In genomic region chr15:79251781-79252491, GRCm38 (mm10) we compare ENCODE assay signal across 8 mouse cellular contexts. TPM values are rescaled to one million over a fixed set of nuclear protein-coding genes. Genes with fewer than 3 reads are reported as not detected.
DNase-seq lines count a peak whose midpoint lies in the region; ATAC-seq and TF ChIP-seq lines count a peak whose summit lies in the region.

No protein-coding gene starts in this region.

- peak overlapping the region; percentile 70 for H3K9ac ChIP-seq in embryonic facial prominence, embryonic 14.5 days (ENCODE audit: low read depth, low read length)
- H3K9ac ChIP-seq in intestine, embryonic 15.5 days, result peak overlapping the region; percentile 45
- peak overlapping the region; percentile 46 for H3K9ac ChIP-seq in midbrain, embryonic 14.5 days (replicated peaks; ENCODE audit: low read length)

- peak overlapping the region; percentile 17; the same call in 1 of the 2 replicates for H3K4me3 ChIP-seq in kidney, adult 2 months (ENCODE audit: insufficient read depth, low read depth, low read length)
- H3K4me3 ChIP-seq in embryonic facial prominence, embryonic 14.5 days (ENCODE audit: low read depth, low read length), result peak overlapping the region; percentile 41
- H3K4me3 ChIP-seq in intestine, embryonic 15.5 days (replicated peaks), result peak overlapping the region; percentile 39
- H3K4me3 ChIP-seq in midbrain, embryonic 14.5 days (replicated peaks; ENCODE audit: low read depth, low read length), result peak overlapping the region; percentile 32
- no peak overlapping the region for H3K4me3 ChIP-seq in lung, adult 2 months (replicated peaks; ENCODE audit: extremely low read depth, low read depth, low read length)

- no peaks in the 10 kb centered on the region for H3K27me3 ChIP-seq in kidney, adult 2 months (replicated peaks; ENCODE audit: control insufficient read depth, insufficient read depth, low read length)
- peaks cover 18% of the 10 kb centered on the region for H3K27me3 ChIP-seq in embryonic facial prominence, embryonic 14.5 days (replicated peaks; ENCODE audit: control insufficient read depth, insufficient read depth, low read length)
- peaks cover 34% of the 10 kb centered on the region for H3K27me3 ChIP-seq in intestine, embryonic 15.5 days (replicated peaks)
- peaks cover 13% of the 10 kb centered on the region for H3K27me3 ChIP-seq in midbrain, embryonic 14.5 days (ENCODE audit: control insufficient read depth, insufficient read depth, low read length)

- TF ChIP-seq POLR2A in kidney, adult 2 months (IDR thresholded peaks at IDR 0.05; ENCODE audit: low read depth, low read length), result no peak
- no peak for TF ChIP-seq POLR2A in lung, adult 2 months (IDR thresholded peaks at IDR 0.05; ENCODE audit: borderline replicate concordance, extremely low read depth, low read depth, low read length)

- ATAC-seq in embryonic facial prominence, embryonic 14.5 days (ENCODE audit: low read depth), result peak; percentile 75
- ATAC-seq in intestine, embryonic 15.5 days, result peak; percentile 67
- ATAC-seq in midbrain, embryonic 14.5 days (ENCODE audit: low FRiP score, low TSS enrichment), result peak; percentile 50; the same call in 1 of the 2 replicates

- 0 out of 2 replicates have a peak, but pooled peaks cover 4% of the 10 kb centered on the region for H3K4me1 ChIP-seq in kidney, adult 2 months (ENCODE audit: control insufficient read depth, insufficient read depth, low read length)
- 0 out of 2 replicates have a peak, but pooled peaks cover 9% of the 10 kb centered on the region for H3K4me1 ChIP-seq in embryonic facial prominence, embryonic 14.5 days (ENCODE audit: control insufficient read depth, insufficient read depth, low read length)
- peaks cover 17% of the 10 kb centered on the region for H3K4me1 ChIP-seq in intestine, embryonic 15.5 days (replicated peaks)
- H3K4me1 ChIP-seq in midbrain, embryonic 14.5 days (ENCODE audit: control insufficient read depth, insufficient read depth, low read length), result peaks cover 8% of the 10 kb centered on the region; the same call in 1 of the 2 replicates
- H3K4me1 ChIP-seq in lung, adult 2 months (ENCODE audit: control insufficient read depth, insufficient read depth, low read length), result peaks cover 5% of the 10 kb centered on the region; the same call in 1 of the 2 replicates

- H3K36me3 ChIP-seq in kidney, adult 2 months (ENCODE audit: control insufficient read depth, insufficient read depth, low read length), result no peaks in the 10 kb centered on the region
- H3K36me3 ChIP-seq in embryonic facial prominence, embryonic 14.5 days (ENCODE audit: control insufficient read depth, insufficient read depth, low read length), result peaks cover 22% of the 10 kb centered on the region
- H3K36me3 ChIP-seq in intestine, embryonic 15.5 days, result no peaks in the 10 kb centered on the region; the same call in 1 of the 2 replicates
- H3K36me3 ChIP-seq in midbrain, embryonic 14.5 days (ENCODE audit: control insufficient read depth, insufficient read depth, low read length), result peaks cover 30% of the 10 kb centered on the region

- WGBS in kidney, adult 2 months, result 4% methylated on average over 61 of the region's 61 CpGs
- 3% methylated on average over 35 of the region's 61 CpGs for WGBS in embryonic facial prominence, embryonic 14.5 days
- WGBS in intestine, embryonic 15.5 days, result 2% methylated on average over 61 of the region's 61 CpGs
- 2% methylated on average over 61 of the region's 61 CpGs for WGBS in midbrain, embryonic 14.5 days
- WGBS in lung, adult 2 months, result 3% methylated on average over 61 of the region's 61 CpGs

- no peak; the same call in 1 of the 2 replicates for TF ChIP-seq CTCF in kidney, adult 2 months (conservative IDR thresholded peaks at IDR 0.05; ENCODE audit: insufficient read depth, insufficient read length, low read depth, low read length)
- no peak for TF ChIP-seq CTCF in lung, adult 2 months (IDR thresholded peaks at IDR 0.05; ENCODE audit: insufficient read depth, low read length)

- H3K9me3 ChIP-seq in embryonic facial prominence, embryonic 14.5 days (ENCODE audit: control insufficient read depth, low read length), result no peaks in the 10 kb centered on the region
- H3K9me3 ChIP-seq in intestine, embryonic 15.5 days, result no peaks in the 10 kb centered on the region
- H3K9me3 ChIP-seq in midbrain, embryonic 14.5 days (ENCODE audit: control insufficient read depth, low read length), result no peaks in the 10 kb centered on the region

- peak overlapping the region; percentile 83 for H3K4me2 ChIP-seq in embryonic facial prominence, embryonic 14.5 days (ENCODE audit: low read depth, low read length)
- peak overlapping the region; percentile 84 for H3K4me2 ChIP-seq in intestine, embryonic 15.5 days (replicated peaks)
- H3K4me2 ChIP-seq in midbrain, embryonic 14.5 days (ENCODE audit: low read length), result peak overlapping the region; percentile 66

- no peak for DNase-seq in kidney, adult 2 months
- DNase-seq in kidney, adult 11 months, result no peak
- peak; percentile 69 for DNase-seq in R1 (ENCODE audit: low read depth, low spot score)
- DNase-seq in embryonic facial prominence, embryonic 14.5 days (ENCODE audit: low spot score), result no peak
- DNase-seq in midbrain, embryonic 14.5 days, result peak; percentile 69
- no peak for DNase-seq in MN1 (ENCODE audit: low spot score)
- DNase-seq in lung, adult 2 months, result no peak

- H3K27ac ChIP-seq in kidney, adult 2 months (ENCODE audit: insufficient read depth, low read depth, low read length), result no peak overlapping the region
- no peak overlapping the region for H3K27ac ChIP-seq in embryonic facial prominence, embryonic 14.5 days (replicated peaks; ENCODE audit: low read depth, low read length)
- H3K27ac ChIP-seq in intestine, embryonic 15.5 days, result no peak overlapping the region
- no peak overlapping the region for H3K27ac ChIP-seq in midbrain, embryonic 14.5 days (replicated peaks; ENCODE audit: low read depth, low read length)

RNA-seq across cellular contexts. Expression of gene Slc16a8, which starts 2.6 kb away (rescaled TPM):
- 0.23 and 0.49 TPM in 2 replicates for polyA plus RNA-seq in kidney, adult 2 months (2012; rRNA removed)
- polyA plus RNA-seq in embryonic facial prominence, embryonic 14.5 days (2014; fragmentation: Nextera tagmentation; extraction: Ambion mirVana), result 0.28 and 0.29 TPM in 2 replicates
- 0.16 TPM in 1 of 2 replicates, not detected in the other for polyA plus RNA-seq in intestine, embryonic 15.5 days (2015; fragmentation: Nextera tagmentation; extraction: Ambion mirVana)
- 0.28 and 0.34 TPM in 2 replicates for polyA plus RNA-seq in midbrain, embryonic 14.5 days (2014; fragmentation: Nextera tagmentation; extraction: Ambion mirVana)
- polyA plus RNA-seq in lung, adult 2 months (2012; rRNA removed), result 0.37 and 0.52 TPM in 2 replicates

RNA-seq across cellular contexts. Expression of gene Gm49486, which starts 22.7 kb away (rescaled TPM):
- 0.04 and 0.11 TPM in 2 replicates for polyA plus RNA-seq in kidney, adult 2 months (2012; rRNA removed)
- 1.1 TPM in 2 replicates for polyA plus RNA-seq in embryonic facial prominence, embryonic 14.5 days (2014; fragmentation: Nextera tagmentation; extraction: Ambion mirVana)
- polyA plus RNA-seq in intestine, embryonic 15.5 days (2015; fragmentation: Nextera tagmentation; extraction: Ambion mirVana), result 0.27 and 0.35 TPM in 2 replicates
- polyA plus RNA-seq in midbrain, embryonic 14.5 days (2014; fragmentation: Nextera tagmentation; extraction: Ambion mirVana), result 1.6 TPM in 2 replicates
- 0.11 and 0.22 TPM in 2 replicates for polyA plus RNA-seq in lung, adult 2 months (2012; rRNA removed)

RNA-seq across cellular contexts. Expression of gene Pick1, which starts 23.0 kb away (rescaled TPM):
- polyA plus RNA-seq in kidney, adult 2 months (2012; rRNA removed), result 29.8 and 31.4 TPM in 2 replicates
- polyA plus RNA-seq in embryonic facial prominence, embryonic 14.5 days (2014; fragmentation: Nextera tagmentation; extraction: Ambion mirVana), result 18.1 and 21.3 TPM in 2 replicates
- 44.2 and 50.1 TPM in 2 replicates for polyA plus RNA-seq in intestine, embryonic 15.5 days (2015; fragmentation: Nextera tagmentation; extraction: Ambion mirVana)
- 47.7 and 74.3 TPM in 2 replicates for polyA plus RNA-seq in midbrain, embryonic 14.5 days (2014; fragmentation: Nextera tagmentation; extraction: Ambion mirVana)
- 21.2 and 25.9 TPM in 2 replicates for polyA plus RNA-seq in lung, adult 2 months (2012; rRNA removed)

RNA-seq across cellular contexts. Expression of gene Baiap2l2, which starts 33.4 kb away (rescaled TPM):
- polyA plus RNA-seq in kidney, adult 2 months (2012; rRNA removed), result 113 and 170 TPM in 2 replicates
- polyA plus RNA-seq in embryonic facial prominence, embryonic 14.5 days (2014; fragmentation: Nextera tagmentation; extraction: Ambion mirVana), result 5.6 and 6.9 TPM in 2 replicates
- 12.3 and 14.7 TPM in 2 replicates for polyA plus RNA-seq in intestine, embryonic 15.5 days (2015; fragmentation: Nextera tagmentation; extraction: Ambion mirVana)
- polyA plus RNA-seq in midbrain, embryonic 14.5 days (2014; fragmentation: Nextera tagmentation; extraction: Ambion mirVana), result 1.9 and 2.0 TPM in 2 replicates
- 2.1 and 2.6 TPM in 2 replicates for polyA plus RNA-seq in lung, adult 2 months (2012; rRNA removed)

Comparison
In these comparisons a context has a peak if more than half of its experiments do, and no peak if none do; other contexts are left out.
1. DNase-seq: peak in R1 (single experiment) and midbrain, embryonic 14.5 days (single experiment); none in kidney, adult 2 months (single experiment), kidney, adult 11 months (single experiment), embryonic facial prominence, embryonic 14.5 days (single experiment), MN1 (single experiment) and lung, adult 2 months (single experiment).
2. Peak in every context shown above with its lines, with median percentiles within 50 percentile points of each other: ATAC-seq, H3K4me2 ChIP-seq and H3K9ac ChIP-seq.